Mouse (Mus musculus) cerebellum, adult 11 months (tissue): Measurements from ENCODE around the gene Klc4.

Experiments used
- DNase-seq: peaks from one replicate; pipeline ENCODE4 v3.0.0; 2022

The Klc4 gene

DNA sequence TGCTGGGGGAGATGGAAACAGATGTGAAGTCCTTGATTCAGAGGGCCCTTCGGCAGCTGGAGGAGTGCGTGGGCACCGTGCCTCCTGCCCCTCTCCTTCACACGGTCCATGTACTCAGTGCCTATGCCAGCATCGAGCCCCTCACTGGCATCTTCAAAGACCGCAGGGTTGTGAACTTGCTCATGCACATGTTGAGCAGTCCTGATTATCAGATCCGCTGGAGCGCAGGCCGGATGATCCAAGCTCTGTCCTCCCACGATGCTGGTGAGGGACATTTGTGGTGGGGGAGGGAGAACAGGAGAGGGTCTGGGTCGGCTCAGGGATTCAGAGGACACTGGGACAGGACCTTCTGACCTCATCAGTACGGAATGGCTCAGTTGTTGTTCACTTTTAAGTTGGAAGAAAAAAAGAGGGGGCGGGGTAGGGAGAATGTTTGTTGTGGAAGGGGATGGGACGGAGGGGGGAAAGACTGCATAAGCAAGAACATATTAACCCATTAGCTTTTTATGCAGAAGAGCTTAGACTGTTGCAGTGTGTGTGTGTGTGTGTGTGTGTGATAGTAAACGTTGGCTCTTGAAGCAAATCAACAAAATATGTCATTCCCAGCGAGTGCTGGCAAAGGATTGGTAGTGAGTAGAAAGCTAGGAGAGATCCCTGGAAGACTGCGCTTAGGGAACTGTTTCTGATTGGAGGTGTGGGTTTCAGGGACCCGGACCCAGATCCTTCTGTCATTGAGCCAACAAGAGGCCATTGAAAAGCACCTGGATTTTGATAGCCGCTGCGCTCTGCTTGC is 6.1 kb upstream of the Klc4 start:
- no peak for DNase-seq

DNA sequence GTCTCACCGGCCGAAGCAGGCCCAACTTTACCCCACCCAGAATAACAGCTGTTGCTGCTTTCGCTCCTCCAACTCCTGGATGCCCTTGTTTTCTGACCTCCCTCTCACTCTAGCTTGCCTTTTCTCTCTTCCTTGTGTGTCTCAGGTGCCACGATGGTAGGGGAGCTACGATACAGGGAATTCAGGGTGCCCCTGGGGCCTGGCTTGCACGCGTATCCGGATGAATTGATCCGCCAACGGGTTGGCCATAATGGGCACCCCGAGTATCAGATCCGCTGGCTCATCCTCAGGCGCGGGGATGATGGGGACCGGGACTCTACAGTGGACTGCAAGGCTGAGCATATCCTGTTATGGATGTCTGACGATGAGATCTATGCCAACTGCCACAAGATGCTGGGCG is 5.5 kb upstream of the Klc4 start:
- DNase-seq: no peak

DNA sequence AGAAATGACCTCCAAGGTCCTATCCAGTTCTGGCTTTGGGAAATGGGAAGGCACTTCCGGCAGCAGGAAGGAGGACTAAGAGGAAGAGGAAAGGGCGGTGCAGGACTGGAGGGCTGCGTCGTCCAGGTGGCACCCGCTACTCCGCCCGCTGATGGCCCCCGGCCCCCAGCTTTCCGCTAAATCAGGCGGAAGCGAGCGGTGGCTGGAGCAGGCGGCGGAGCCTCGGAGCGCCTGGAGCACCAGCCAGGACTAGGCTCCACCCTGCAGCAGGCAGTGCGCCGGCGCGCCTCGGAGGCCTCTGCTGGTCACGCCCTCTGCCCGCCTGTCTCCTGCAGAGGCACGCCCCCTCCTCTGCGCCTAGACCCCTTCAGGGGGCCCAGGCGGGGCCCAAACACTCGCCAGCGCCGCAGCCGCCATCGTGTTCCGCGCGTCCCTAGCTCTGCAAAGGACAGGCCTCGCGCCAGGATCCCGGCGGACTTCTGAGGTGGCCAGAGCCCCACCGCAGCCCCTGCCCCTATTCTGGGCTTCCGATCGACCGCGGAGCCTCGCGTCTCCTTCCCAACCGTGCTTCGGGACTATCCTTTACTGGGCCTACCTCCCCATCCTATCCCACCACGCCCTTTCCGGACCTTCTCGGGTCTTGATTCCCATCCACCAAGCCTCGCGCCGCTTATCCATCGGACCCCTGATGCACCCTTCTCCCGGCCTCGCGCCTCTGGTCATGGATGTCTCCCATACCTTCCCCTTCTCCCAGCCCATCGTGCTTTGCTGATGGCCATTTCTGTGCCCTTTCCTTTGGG is 4.6 kb upstream of the Klc4 start, which contains the start of gene Cul7:
Gene Cul7 (plus strand): TSS at position 106 of the 800 bp plus-strand sequence.
- DNase-seq: peak; percentile 85

DNA sequence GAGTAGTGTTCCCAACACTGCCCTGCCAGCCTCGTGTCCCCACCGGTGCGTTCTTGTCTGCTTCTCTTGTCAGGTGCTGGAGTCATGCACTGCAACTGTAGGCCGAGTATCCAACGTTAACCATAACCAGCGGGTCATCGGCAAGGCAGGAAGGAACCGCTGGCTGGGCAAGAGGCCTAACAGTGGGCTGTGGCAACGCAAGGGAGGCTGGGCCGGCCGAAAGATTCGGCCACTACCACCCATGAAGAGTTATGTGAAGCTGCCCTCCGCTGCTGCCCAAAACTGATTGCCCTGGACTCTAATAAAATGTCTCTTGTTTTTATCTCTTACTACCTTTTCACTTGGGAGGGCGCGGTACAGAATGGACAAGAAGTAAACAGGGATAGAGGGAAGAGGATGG is 4.0 kb upstream of the Klc4 start:
- no peak for DNase-seq

DNA sequence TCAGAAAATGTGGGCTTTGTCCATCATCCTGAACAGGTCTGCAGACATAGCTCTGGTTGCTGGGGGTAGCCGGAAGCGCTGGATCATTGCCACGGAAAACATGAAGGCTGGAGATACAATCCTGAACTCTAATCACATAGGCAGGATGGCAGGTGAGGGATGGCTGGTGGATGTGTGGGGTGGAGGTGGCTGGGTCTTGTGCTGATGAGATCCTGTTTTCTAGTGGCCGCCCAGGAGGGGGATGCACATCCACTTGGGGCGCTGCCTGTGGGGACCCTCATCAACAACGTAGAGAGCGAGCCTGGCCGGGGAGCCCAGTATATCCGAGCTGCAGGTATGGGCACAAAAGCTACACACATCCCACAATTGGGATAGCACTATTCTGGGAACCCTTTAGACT is 2.6 kb upstream of the Klc4 start:
- DNase-seq: no peak

DNA sequence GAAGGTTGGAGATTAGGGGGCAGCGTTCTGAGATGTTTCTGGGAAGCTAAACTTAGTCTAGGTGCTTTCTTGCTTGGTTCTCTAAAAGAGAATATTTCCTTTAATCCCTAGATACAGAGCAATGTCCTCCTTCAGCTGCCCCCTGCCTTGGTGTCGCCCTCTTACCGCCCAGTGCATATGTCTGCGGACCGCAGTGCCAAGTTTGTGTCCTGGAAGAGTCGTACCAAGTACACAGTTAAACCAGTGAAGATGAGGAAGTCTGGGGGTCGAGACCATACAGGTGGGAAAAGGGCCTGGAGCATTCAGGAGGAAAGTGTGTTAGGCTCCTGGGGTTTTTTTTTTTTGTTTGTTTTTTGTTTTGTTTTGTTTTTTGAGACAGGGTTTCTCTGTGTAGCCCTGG is 1.5 kb upstream of the Klc4 start:
- DNase-seq: no peak

DNA sequence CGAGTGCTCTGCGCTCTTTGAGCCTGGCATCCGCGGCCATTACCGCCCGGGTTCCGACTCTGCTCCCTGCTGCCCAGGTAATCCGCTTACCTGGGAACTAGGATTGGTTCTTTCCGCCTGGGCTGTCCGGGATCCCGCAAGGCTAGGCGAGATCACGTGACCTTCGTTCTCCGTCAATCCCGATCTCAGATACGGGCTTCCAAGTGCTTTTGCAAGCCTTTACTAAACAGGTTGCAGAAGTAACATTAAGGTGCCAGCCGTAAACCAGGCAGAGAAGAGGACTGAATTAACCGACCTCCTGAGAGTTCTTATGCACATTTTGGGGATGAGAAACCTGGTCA is 470 bp upstream of the Klc4 start:
- DNase-seq: no peak

DNA sequence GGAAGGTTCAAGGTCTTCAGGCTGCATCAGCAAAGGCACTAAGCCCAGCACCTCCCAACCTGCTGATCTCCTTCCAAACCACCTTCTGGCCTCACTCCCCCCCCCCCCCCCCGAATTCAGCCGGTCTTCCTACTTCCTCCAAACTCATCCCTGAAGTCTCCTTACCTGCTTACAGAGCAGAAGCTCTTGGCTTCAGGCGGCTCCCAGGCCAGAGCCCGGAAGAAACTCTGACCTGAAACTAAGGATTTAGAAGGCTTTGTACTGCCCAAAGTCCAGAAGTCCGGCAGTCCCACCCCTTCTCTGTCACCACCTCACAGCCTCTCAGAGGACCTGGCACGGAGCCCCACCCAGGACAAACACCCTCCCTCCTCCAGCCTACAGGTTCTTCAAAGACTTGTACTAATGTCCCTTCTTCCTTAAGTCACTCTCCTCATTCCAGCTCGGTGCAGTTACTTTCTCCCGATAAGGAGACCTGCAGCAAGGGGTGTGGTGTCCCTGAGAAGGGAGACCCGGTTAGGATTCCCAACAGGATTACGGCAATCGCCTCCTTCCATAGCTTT is 826 bp downstream of the Klc4 start:
- DNase-seq: peak; percentile 57

DNA sequence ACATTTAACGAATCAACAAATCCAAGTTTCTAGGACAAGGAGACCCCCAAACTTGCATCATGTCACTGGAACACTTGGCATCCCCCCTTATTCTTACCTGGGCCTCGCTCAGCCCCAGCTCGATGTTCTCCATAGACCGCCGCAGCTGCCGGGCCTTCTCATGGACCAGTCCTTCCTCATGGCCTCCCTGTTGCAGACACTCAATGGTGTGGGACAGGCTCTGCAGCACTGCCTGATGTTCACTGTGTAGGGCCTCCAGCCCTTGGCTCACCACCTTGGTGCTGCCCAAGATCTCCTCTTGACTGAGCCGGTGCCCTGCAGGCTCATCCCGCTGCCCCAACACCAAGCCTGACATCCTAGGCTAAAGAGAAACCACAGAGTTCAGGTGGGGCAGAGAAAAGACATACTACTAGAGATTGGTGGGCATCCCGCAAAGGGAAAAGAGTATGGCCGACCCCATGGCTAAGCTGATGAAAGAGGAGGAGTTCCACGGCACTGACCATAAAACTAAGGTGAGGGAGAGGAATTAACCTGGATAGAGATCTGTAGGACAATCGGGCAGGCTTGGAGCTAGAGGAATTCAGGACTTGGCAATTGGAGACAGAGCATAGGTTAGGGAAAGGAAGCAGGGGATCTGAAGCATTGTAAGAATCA is 1.5 kb downstream of the Klc4 start:
- no peak for DNase-seq

DNA sequence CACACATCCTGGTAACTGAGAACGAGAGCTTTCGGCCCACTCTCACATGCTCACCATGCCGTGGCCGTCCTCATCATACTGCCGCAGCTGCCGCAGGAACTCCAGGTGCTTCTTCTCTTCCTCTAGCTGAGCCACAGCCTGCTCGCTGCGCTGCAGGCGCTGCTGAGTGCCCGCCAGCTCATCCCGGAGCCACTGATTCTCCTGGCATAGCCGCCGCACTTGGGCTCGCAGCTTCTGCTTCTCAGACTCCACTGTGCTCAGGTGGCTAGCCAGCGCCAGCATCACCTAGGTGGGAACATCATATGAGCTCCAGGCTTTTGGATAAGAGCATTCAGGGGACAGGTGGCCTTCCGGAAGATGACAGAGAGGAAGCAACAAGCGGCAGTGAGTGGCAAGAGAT is 3.8 kb downstream of the Klc4 start:
- no peak for DNase-seq

DNA sequence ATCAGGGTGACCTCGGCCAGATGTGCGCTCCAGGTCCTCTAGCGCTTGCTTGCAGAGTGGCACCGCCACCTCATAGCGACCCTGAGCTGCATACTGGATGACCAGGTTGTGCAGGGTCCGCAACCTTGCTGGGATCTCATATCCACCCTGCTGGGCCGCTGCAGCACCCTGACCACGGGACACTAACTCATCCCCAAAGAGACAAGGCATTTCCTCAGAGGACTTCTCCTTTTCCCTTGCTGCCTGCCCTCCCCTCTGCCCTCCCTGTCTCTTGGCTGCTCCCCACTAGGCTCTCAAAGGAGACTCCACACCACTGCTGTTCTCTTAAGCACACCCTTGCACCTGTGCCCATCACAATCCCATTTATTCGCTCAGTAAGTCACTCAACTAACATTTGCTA is 5.9 kb downstream of the Klc4 start:
- no peak for DNase-seq

DNA sequence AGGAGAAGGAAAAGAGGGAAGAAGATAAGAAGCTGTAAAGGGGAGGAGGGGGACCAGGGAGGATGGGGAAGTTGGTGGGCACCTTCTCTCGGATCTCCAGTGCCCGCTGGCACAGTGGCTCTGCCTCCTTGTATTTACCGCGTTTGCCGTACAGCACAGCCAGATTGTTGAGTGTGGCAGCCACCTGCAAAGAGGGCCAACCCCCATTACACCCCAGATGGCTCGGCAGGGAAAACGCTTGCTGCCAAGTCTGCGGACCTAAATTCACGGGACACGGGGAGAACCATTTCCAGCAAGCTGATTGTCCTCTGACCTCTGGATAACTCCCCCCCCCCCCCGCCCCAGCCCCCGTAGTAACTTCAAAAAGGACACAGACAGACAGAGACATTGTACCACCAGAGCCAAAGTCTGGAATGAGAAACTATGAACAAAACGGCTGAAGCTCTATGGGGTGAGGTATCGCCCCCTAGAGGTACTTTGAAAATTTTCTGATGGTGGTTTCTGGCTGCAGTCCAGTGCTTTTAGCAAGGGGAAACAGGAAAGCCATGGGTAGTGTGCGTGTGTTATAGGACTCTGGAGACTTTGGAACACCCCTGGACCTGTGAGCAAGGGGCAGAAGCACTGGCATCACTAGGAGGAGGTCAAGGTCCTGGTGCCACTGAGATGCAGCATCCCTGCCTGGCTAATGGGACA is 8.8 kb downstream of the Klc4 start:
- DNase-seq: peak; percentile 72

DNA sequence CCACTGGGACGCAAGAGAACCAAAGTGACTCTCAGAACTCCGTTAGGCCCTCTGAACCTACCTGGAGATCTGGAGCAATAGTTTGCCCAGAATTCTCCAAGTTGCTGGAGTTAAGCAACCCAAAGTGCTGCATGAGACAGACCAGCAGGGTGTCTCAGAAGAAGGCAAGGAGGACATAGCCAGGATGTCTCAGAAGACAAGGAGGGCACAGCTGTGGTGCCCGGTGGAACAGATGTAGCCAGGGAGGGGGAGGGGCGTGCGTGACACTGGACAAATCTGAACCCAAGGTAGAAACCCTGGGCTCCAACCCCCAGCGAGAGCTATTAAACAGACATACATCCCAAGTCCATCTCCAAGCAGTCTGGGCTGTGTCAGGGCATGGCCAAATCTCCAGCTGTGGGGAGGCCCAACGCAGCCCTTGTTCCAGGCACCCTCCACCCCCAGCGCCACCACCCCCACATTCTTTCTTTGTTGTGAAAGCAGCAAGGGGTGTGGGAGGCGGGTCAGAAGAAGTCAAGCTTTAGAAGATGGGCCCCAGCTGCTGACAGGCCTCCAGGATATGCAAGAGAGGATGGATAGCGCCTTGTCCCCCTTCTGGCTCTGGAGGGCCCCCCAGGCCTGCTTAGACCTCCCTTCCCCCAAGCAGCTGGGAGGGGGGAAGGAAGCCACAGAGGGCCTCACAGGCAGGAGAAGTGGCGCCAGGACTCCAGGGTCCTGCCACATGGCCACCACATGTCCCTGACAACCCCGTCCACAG is 16.0 kb downstream of the Klc4 start:
- DNase-seq: no peak

DNA sequence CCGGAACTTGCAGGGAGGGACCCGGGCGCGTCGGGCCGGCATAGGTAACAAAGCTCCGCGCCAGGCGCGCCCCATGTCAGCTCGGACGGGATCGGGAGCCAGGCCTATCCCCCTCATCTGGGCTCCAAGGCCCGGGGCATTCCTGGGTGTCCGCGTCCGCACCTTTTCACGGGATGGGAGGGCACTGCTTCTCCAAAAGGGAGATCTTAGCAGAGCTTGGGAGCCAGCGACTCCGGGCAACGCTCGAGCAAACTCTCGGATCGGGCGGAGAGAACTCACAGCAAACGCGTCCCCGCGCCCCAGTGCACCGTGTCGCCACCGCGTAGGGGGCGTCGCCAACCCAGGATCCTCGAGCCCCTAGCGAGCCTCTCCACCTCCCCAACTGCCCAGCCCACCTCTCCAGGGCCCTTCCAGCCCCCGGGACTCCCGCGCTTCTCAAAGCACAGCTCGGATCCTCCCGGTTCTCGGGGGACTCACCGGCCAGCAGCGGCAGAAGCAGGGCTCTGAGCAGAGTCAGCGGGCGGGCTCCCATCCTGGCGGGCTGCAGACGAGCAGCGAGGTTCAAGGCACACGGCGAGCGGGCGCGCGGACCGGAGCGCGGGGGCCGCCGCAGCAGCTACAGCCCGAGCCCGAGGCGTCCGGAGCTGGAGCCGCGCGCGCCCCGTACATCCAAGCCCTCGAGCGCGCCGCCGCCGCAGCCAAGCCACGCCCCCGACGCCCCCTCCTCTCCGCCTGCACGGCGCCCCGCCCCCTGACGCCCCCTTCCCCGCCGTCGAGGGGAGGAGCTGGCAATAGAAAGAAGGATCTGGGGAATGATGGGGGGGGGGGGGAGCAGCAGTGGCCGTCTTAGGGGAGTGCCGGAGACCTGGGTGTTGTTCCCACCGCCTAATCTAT is 16.8 kb downstream of the Klc4 start, which contains the start of gene Ptk7:
Gene Ptk7 (minus strand): TSS at position 714 of the 894 bp plus-strand sequence.
- peak; percentile 50 for DNase-seq

DNA sequence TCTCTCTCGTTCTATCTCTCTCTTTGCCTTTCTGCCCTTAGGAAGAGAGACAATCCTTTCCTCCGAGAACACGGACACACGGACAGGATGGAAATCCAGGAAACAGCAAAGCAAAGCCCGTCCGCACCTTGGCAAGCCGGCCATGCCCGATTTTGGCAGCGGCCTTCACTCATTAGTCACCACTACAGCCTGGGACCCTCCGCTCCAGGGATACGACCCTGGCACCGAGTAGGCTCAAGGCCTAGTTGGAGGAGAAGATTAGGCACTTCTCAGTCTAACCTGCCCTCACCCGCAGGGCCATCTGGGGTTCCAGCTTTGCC is 17.4 kb downstream of the Klc4 start:
- DNase-seq: no peak

DNA sequence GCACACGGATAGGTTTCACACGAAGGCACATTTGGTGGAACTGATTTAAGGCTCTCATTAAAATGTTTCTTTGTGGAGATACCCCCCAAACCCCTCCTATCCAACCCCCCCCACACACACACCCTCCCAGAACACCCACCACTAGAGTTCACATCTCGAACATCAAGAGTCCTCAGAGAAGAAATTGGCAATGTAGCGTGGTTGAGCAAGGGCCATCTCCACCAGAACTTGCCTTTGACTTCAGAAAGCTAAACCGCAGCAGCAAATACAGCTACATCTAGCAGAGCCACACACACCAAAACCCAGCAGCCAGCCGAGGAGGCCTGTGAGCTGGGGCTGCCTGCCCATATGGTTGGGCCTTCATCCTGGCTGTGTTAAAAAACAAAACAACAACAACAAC is 18.4 kb downstream of the Klc4 start:
- no peak for DNase-seq

DNA sequence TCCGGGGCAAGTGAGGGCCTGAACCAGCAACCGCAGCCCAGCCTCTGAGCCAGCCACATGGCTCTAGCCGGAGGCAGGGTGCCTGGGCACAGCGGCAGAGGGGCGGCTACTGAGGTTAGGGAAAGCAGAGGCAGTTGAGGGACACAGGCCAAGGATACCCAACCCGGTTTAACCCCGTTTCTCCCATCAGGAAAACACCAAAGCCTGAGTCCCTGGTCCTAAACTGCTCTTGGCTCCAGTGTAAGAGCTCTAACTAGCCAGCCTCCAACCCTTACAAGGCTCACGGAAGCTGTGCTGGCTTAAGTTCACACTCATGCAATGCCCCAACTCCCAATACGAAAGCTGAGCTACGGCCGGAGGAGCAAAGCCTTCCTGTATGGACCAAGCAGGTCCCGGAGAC is 21.2 kb downstream of the Klc4 start:
- DNase-seq: no peak

DNA sequence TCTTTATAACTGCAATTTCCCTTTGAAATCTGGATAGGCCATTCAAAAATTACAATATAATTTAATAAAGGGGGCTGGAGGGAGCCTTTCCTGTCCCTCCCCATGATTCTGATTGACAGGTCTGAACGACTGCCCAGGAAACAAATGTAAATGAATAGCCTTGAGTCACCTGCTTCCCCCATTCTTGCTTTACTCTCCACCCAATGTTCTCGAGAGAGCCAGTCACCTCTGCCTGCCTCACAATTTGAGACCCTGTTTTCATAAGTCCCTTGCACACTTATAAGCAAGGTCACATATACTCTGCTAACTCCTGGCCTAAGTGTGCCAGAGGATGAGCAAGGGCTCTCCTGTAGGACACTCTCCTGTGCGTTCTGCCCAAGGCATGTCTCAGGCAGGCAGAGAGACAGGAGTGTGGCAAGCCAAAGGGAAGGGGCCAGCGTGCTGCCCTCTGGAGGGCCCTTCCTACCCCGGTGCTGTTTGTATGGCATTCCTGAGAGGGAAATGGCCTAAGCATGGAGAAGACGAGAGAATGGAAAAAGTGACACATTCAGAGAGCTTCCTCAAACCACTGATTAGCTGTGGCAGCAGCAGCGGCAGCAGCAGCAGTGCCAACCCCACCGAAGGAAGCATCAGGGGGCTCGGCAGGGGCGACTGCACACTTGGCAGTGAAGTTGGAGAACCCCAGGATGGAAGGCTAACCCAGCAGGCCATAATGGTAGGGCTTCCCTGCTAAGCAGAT is 21.8 kb downstream of the Klc4 start:
- no peak for DNase-seq

DNA sequence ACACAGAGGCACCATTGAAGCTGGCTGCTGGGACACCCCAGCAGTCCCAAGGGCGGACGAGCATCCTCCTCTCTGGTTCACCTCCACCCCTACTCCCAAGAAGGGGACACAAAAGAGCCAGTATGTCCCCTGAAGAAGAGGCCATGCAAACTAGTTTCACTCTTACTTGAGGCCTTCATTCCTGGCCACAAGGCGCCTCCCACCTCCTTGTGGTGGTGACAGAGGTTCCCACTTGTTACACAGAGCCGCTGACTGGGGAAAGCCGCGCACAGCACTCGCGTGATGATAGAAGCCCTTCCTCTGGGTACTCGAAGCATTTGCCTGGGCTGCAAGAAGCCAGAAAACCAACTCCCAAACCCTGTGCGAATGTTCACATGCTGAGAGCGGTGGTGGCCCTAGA is 23.6 kb downstream of the Klc4 start:
- DNase-seq: no peak

DNA sequence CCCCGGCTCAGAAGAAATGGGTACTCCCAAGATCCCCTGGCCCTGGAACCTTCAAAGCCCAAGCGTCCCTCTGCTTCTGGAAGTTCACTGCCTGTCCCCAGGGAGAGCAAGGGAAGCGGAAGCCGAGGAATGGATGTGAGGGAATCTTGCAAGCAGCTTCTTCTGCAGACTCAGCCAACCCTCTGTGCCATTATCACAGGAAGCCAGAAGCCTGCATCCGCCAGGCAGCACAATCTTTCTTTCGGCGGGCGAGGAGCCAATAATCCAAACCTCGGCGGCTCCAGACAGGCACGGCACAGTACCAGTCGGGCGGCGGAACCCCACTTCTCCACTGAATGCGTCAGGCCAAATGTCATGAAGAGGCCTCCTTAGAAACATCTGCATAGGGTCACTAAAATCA is 24.5 kb downstream of the Klc4 start:
- peak; percentile 49 for DNase-seq
